Mouse (Mus musculus) hindbrain, embryonic 15.5 days (tissue): ENCODE data around the gene Cdh13. TPM values are rescaled to one million over a fixed set of nuclear protein-coding genes. Genes with fewer than 3 reads are reported as not detected.

Source experiments
- ATAC-seq: fragments of 200-750 bp; cut with Nextera tagmentation; 2 replicates; pipeline ENCODE4 v1.8.0; 2017; ENCODE audit warnings: low read depth, moderate number of reproducible peaks, moderate TSS enrichment; ENCODE audit not compliant: low FRiP score
- H3K27ac ChIP-seq: fragments of 300-500 bp; sonication (generic); replicated peaks from 2 replicates; pipeline ENCODE4 v1.5.1; 2015; ENCODE audit warnings: mild to moderate bottlenecking, inconsistent platforms
- H3K27me3 ChIP-seq: fragments of 300-500 bp; sonication (generic); 2 replicates; pipeline ENCODE4 v1.6.1; 2015; ENCODE audit warnings: control low read depth, inconsistent platforms
- H3K36me3 ChIP-seq: fragments of 300-500 bp; sonication (generic); 2 replicates; pipeline ENCODE4 v1.6.1; 2015; ENCODE audit warnings: control low read depth, inconsistent platforms
- H3K4me1 ChIP-seq: fragments of 300-500 bp; sonication (generic); replicated peaks from 2 replicates; pipeline ENCODE4 v1.6.1; 2015; ENCODE audit warnings: control low read depth, inconsistent platforms
- H3K4me2 ChIP-seq: fragments of 300-500 bp; sonication (generic); 2 replicates; pipeline ENCODE4 v1.6.1; 2015; ENCODE audit warnings: moderate library complexity, mild to moderate bottlenecking, inconsistent platforms
- H3K4me3 ChIP-seq: fragments of 300-500 bp; sonication (generic); 2 replicates; pipeline ENCODE4 v1.5.1; 2015; ENCODE audit warnings: mild to moderate bottlenecking, inconsistent platforms
- H3K9ac ChIP-seq: fragments of 300-500 bp; sonication (generic); 2 replicates; pipeline ENCODE4 v1.6.1; 2015; ENCODE audit warnings: inconsistent platforms
- H3K9me3 ChIP-seq: fragments of 300-500 bp; sonication (generic); 2 replicates; pipeline ENCODE4 v1.6.1; 2016; ENCODE audit warnings: control low read depth, inconsistent platforms
- WGBS: fragments of 180-500 bp; shearing (Covaris S2); methylation state at CpG from one replicate; pipeline ENCODE4 v1.1.7; 2015; 5-methylcytosine and 5-hydroxymethylcytosine counted together
- polyA plus RNA-seq: library from polyadenylated mRNA; unstranded; fragments of >200 nt; fragmentation: Nextera tagmentation; extraction: Ambion mirVana; gene quantifications from 2 replicates; pipeline ENCODE4 v1.2.1, GENCODE M21; 2015

The Cdh13 gene
- polyA plus RNA-seq, 1 experiment from 2014 or later = 112 TPM

DNA sequence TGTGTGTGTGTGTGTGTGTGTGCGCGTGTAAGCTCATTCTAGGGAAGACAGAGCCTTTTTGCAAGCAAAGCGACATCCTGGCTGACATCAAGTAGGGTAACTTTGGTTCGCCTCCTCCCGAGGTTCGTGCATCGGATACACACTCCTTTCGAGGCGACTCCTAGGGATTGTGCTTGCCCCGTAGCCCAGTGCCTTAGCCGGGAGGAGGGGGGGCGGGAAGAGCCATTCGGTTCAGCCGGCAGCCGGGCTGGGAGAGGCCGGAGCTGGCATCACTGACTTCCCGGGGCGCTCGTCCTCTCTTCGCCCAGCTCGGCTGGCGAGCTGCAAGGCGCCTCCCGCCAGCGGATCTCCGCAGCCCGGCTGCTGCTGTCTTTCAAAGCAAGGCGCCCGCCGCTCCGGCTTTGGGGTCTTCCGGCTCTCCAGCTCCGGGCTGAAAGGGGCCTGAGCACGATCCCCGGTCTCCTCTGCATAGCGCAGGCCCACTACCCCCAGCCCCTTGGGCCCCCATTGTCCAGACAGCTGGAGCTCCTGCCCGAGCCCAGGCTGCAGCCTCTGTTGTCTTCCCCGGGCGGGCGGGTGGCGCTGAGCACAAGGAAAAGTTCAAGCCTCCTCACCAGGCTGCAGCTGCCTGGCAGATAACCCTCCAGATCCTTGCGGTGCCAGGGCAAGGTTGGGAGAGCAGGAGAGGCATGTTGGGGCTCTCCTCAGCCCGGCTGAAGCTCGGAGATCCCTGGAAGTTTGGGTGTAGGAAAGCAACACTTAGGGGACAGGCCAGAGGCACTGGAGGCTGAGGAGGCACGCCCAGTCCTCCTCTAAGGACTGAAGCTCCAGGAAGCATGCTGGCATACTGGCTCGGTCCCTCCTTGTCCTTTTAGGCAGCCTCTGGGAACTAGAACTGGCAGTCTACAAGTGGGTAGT, 838 bp downstream of the Cdh13 start:
- H3K36me3 ChIP-seq = no peaks in the 10 kb centered on the region
- ATAC-seq = peak; percentile 62; the same call in 1 of the 2 replicates
- peak overlapping the region; percentile 81 for H3K4me2 ChIP-seq
- H3K9ac ChIP-seq = peak overlapping the region; percentile 65
- no peaks in the 10 kb centered on the region for H3K27me3 ChIP-seq
- H3K4me1 ChIP-seq = peaks cover 45% of the 10 kb centered on the region
- WGBS = under 1% methylated on average over 43 of the region's 46 CpGs
- H3K27ac ChIP-seq = peak overlapping the region; percentile 81
- H3K9me3 ChIP-seq = no peaks in the 10 kb centered on the region
- peak overlapping the region; percentile 61 for H3K4me3 ChIP-seq

DNA sequence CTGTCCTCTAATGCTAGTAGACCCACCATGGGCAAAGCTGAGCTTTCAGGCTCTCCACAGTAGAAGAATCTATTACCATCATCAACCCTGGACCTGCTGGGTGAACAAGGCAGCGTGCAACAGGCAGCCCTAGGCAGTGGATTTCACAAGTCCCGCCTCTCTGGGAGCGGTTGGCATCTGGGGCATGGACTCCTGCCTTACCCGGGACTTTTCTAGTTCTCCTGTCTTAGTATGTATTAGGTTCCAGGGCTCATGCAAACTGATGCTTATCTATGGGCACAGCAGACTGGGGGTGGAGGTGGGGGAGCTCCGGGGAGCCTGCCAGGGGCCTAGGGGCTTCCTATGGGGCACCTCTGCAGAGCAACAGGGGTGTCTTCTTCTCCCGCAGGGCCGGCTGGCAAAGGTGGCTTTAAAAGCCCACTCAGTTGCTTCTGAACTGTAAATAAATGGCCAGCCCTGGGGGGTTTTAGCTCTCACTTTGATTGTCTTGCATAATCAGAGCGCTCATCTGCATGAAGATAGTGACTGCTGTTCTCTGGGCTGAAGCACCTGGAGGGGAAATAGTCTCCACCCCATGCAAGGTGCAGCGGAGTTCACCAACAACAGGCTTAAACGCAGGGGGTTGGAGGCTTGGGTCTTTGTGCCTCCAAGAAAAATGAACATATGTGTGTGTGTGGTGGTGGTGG, 2.2 kb downstream of the Cdh13 start:
- H3K4me3 ChIP-seq = peak overlapping the region; percentile 61
- H3K27me3 ChIP-seq = no peaks in the 10 kb centered on the region
- no peaks in the 10 kb centered on the region for H3K9me3 ChIP-seq
- 22% methylated on average over 10 of the region's 10 CpGs for WGBS
- no peak overlapping the region for H3K27ac ChIP-seq
- peaks cover 54% of the 10 kb centered on the region for H3K4me1 ChIP-seq
- H3K9ac ChIP-seq = peak overlapping the region; percentile 65
- H3K36me3 ChIP-seq = no peaks in the 10 kb centered on the region
- no peak for ATAC-seq
- H3K4me2 ChIP-seq = peak overlapping the region; percentile 81

DNA sequence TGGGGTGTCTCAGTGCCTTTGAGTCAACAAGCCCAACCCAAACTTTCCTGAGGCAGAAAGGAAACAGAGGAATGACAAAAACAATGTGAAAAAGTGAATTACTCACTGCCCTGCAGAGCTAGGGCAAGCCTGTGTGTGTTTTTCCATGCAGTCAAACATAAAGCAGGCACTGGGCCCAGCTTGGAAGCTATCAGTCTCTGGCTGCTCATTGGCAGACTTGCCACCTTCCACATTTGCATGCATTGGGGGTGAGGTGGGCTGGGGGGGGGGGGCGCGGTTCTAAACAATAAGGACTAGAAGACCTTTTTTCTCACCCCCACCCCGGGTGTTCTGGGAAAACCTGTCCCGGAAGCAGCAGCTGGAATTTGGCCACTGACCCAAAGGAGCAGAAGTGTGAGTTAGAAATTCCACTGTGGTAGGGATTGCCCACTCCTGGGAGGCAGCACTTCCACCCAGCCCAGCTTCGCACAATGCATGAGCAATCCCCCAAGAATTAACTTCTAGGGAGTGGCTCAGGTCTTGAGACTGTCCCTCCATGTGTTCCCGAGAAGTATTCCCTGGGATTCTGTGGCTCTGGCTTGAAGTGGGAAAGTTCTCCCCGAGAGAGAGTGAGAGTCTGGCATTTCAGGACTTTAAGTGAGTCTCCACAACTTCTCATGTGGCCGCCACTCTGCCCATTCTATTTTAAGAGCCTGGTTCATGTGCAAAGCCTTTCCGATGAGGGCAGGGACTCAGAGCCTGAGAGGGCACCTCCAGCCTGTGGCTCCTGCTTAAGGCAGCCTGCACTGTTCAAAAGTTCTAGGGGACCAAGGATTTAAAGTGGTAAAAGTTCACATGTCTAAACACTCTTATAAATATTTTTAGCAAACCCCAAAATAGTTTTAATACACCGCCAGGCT, 3.0 kb downstream of the Cdh13 start:
- H3K4me1 ChIP-seq = peaks cover 56% of the 10 kb centered on the region
- ATAC-seq = no peak
- peak overlapping the region; percentile 81 for H3K4me2 ChIP-seq
- no peak overlapping the region for H3K27ac ChIP-seq
- peak overlapping the region; percentile 61 for H3K4me3 ChIP-seq
- H3K27me3 ChIP-seq = no peaks in the 10 kb centered on the region
- peak overlapping the region; percentile 65; the same call in 1 of the 2 replicates for H3K9ac ChIP-seq
- no peaks in the 10 kb centered on the region for H3K36me3 ChIP-seq
- no peaks in the 10 kb centered on the region for H3K9me3 ChIP-seq
- 31% methylated on average over 10 of the region's 10 CpGs for WGBS

DNA sequence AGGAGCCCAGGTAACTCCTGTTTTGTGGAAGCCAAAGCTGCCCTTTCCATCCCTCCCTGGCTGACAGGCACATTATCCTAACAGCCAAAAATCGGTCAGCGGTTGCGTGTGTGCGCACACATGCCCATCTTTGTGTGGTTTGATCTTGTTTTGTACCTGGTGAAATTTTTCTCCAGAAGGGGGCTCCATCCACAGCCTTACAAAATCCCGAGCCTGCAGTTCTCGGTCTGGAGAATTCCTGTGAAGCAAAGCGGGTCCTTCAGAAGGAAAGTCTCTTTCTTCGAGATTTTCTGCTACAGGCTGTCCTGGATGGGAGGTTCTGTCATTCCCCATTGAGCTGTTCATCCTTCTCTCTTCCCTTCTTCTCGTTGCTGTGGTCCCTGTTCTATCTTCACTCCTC, 4.0 kb downstream of the Cdh13 start:
- 33% methylated on average over 9 of the region's 9 CpGs for WGBS
- no peaks in the 10 kb centered on the region for H3K9me3 ChIP-seq
- H3K4me2 ChIP-seq = peak overlapping the region; percentile 81; the same call in 1 of the 2 replicates
- no peak overlapping the region for H3K9ac ChIP-seq
- no peaks in the 10 kb centered on the region for H3K27me3 ChIP-seq
- no peak for ATAC-seq
- H3K27ac ChIP-seq = no peak overlapping the region
- no peaks in the 10 kb centered on the region for H3K36me3 ChIP-seq
- H3K4me3 ChIP-seq = no peak overlapping the region
- peaks cover 56% of the 10 kb centered on the region for H3K4me1 ChIP-seq

DNA sequence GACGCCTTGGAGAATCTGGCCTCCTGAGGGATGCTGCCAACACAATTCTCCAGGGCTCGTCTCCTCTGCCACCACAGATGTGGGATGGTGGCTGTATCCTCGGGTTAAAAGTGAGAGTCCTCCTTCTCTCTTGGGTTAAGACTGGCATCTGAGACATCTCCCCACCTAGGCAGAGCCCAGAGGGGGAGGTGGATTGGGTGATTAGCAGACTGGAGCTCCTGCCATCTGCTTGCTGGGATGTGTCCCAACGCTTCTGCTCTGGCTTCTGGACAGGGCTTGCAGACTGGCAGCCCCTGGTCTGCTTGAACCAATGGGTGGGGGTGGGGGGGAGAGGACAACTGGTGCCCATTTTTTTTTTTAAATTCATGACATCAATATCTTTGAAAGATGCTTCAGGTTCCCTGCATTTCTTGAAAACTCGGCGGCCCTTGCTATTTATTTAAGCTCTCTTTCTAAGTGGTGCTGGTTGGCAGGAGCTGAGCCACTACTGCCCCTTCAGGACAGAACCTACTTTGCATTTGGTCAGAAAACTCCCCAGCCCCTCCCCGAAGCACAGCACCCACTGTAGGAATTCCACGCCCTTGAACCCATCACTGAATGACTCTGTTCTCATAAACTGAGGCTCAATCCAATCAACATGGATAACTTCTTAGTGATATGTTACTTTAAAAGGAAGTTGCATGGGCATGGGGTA, 4.9 kb downstream of the Cdh13 start:
- Histone ChIP-seq H3K27me3 (no peaks in the 10 kb centered on the region), H3K4me3 (no peak overlapping the region), H3K9ac (no peak overlapping the region), H3K4me2 (no peak overlapping the region), H3K4me1 (peaks cover 49% of the 10 kb centered on the region), H3K27ac (no peak overlapping the region), H3K9me3 (no peaks in the 10 kb centered on the region), H3K36me3 (no peaks in the 10 kb centered on the region)
- 66% methylated on average over 8 of the region's 8 CpGs for WGBS
- ATAC-seq = no peak

DNA sequence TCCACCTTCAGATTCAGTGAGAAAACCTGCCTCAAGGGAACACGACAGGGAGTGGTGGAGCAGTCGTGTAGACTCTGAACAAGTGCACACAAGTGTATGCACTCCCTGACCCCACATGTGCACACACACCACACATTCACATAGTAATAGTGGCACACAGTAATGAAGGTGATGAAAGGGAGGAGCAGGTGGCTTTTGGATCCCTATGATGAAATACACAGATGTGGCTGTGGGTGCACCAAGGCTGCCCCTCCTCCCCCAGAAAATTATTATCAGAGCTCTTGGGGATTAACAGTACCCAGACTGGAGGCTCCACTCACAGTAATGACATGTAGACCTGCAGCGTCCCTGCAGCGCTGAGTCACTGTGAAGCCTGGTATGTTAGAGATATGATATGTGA, 5.6 kb downstream of the Cdh13 start:
- H3K9ac ChIP-seq = no peak overlapping the region
- H3K27me3 ChIP-seq = no peaks in the 10 kb centered on the region
- no peak overlapping the region for H3K4me3 ChIP-seq
- H3K4me1 ChIP-seq = peaks cover 49% of the 10 kb centered on the region
- no peak for ATAC-seq
- no peaks in the 10 kb centered on the region for H3K9me3 ChIP-seq
- H3K36me3 ChIP-seq = no peaks in the 10 kb centered on the region
- no peak overlapping the region for H3K4me2 ChIP-seq
- no peak overlapping the region for H3K27ac ChIP-seq
- 83% methylated on average over 4 of the region's 4 CpGs for WGBS

DNA sequence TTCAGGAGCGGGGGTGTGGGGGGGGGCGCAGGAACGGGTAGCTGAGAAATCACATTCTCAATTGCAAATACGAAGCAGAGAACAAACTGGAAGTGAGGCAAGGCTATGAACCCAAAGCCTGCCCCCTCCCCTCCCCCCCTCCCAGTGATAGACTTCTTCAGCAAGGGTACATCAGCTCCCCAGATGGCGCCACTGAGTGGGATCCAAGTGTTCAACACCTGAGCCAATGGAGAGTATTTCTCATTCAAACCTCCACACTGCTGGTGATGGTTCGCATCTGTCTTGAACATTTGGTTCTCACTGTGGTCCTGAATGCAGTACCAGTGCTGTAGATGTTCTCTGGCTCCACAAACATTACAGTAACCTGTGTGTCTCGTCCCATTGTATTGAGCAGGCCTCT, 6.0 kb downstream of the Cdh13 start:
- no peaks in the 10 kb centered on the region for H3K27me3 ChIP-seq
- no peak overlapping the region for H3K4me3 ChIP-seq
- no peaks in the 10 kb centered on the region for H3K36me3 ChIP-seq
- H3K4me2 ChIP-seq = no peak overlapping the region
- H3K4me1 ChIP-seq = peaks cover 48% of the 10 kb centered on the region
- H3K27ac ChIP-seq = no peak overlapping the region
- no peak for ATAC-seq
- no peak overlapping the region for H3K9ac ChIP-seq
- WGBS = 87% methylated on average over 7 of the region's 7 CpGs
- H3K9me3 ChIP-seq = no peaks in the 10 kb centered on the region

DNA sequence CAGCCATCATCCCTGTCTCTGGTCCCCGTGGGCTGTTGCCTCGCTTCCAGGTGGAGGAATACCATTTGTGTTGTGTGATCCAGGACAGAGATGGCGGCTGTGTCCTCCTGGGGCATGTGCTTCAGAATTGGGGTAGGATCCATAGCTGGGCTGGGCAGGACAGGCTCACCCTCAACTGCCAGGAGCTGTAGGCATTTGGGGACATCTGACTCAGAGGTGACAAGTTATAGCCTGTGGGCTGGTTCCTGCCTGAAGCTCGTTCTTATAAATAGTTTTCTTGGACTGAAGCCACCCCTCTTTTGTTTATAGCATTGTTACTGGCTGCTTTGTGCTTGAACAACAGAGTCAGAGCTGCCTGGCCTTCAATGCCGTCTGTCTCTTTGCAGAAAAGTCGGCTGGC, 6.7 kb downstream of the Cdh13 start:
- no peak overlapping the region for H3K27ac ChIP-seq
- no peak for ATAC-seq
- no peaks in the 10 kb centered on the region for H3K9me3 ChIP-seq
- no peak overlapping the region for H3K4me2 ChIP-seq
- no peak overlapping the region for H3K9ac ChIP-seq
- H3K4me1 ChIP-seq = peaks cover 41% of the 10 kb centered on the region
- H3K36me3 ChIP-seq = no peaks in the 10 kb centered on the region
- H3K4me3 ChIP-seq = no peak overlapping the region
- no peaks in the 10 kb centered on the region for H3K27me3 ChIP-seq
- WGBS = 50% methylated on average over 6 of the region's 6 CpGs

DNA sequence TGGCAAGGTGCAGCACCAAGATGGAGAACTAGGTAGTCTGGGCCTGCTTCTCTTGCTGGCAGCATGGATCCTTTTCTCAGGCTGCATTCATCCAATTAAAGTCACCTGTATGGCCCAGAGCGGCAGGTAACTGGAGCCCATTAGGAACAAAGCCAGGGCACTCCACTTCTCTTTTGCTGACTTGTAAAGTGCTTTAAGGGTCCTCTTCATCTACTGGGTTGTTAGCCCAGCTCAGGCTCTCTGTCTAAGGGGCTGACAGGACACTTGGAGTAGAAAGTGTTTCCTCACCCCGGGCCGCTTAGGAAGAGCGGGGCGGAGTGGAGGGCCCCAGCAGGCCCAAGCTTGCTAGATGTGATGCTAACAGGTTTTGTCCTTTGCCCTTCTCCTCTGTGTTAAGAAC, 12.9 kb downstream of the Cdh13 start:
- 95% methylated on average over 5 of the region's 5 CpGs for WGBS
- Histone ChIP-seq H3K27ac (no peak overlapping the region), H3K9me3 (no peaks in the 10 kb centered on the region), H3K9ac (no peak overlapping the region), H3K4me3 (no peak overlapping the region), H3K4me1 (0 out of 2 replicates have a peak, but pooled peaks cover under 1% of the 10 kb centered on the region), H3K27me3 (no peaks in the 10 kb centered on the region), H3K36me3 (no peaks in the 10 kb centered on the region), H3K4me2 (no peak overlapping the region)
- ATAC-seq = no peak

DNA sequence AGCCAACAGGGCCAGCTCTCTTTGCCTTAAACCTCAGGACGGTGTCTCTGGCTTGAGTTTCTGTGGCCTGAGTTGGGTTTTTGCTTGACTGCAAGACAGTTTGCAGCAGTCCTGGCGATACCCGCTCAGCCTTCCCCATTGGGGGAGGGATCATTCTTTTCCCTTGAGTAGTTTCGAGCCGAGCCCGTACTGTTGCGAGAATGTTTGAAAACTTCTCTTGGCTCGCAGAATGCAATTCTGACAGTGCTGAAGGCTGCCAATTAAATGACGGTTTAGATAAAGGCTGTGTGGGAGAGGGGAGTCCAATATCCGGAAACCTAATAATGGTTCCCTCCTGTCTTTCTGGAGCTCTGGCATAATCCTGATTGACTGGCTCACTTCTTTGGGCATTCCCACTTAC, 23.4 kb downstream of the Cdh13 start:
- Histone ChIP-seq H3K4me2 (no peak overlapping the region), H3K4me3 (no peak overlapping the region), H3K9me3 (no peaks in the 10 kb centered on the region), H3K9ac (no peak overlapping the region), H3K36me3 (no peaks in the 10 kb centered on the region), H3K27me3 (no peaks in the 10 kb centered on the region), H3K4me1 (peaks cover 8% of the 10 kb centered on the region), H3K27ac (no peak overlapping the region)
- 73% methylated on average over 10 of the region's 10 CpGs for WGBS
- ATAC-seq = no peak

DNA sequence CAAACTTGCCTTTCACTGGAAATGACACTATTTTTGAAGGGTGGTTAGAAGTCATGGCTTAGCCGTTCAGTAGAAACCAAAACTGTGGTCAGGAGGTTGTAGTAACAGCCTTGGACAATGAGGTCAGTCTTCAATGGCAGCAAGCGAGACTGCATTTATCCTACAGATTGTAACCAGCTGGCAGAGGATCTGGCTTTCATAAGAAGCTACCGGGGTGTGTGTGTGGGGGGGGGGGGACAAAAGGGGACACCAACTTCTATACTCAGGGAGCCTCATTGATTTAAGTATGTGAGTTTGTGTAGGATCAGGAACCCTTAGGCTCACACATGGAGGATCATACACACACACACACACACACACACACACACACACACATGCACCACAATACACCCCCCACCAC, 25.6 kb downstream of the Cdh13 start:
- no peak for ATAC-seq
- H3K4me1 ChIP-seq = peaks cover 20% of the 10 kb centered on the region
- no peaks in the 10 kb centered on the region for H3K36me3 ChIP-seq
- H3K4me2 ChIP-seq = no peak overlapping the region
- no peak overlapping the region for H3K4me3 ChIP-seq
- no peaks in the 10 kb centered on the region for H3K9me3 ChIP-seq
- WGBS = 47% methylated on average over 3 of the region's 3 CpGs
- no peak overlapping the region for H3K27ac ChIP-seq
- no peak overlapping the region for H3K9ac ChIP-seq
- H3K27me3 ChIP-seq = no peaks in the 10 kb centered on the region
